Mouse (Mus musculus) ES-CJ7 (cell line): ENCODE data around the gene Adora2a.

Source experiments
- DNase-seq: peaks from one replicate; pipeline ENCODE4 v3.0.0; 2011; ENCODE audit warnings: low read depth, low spot score

Gene Adora2a

GRCm38 (mm10) chr10:75312361-75312760, 4.3 kb upstream of the Adora2a start:
- no peak for DNase-seq

DNA sequence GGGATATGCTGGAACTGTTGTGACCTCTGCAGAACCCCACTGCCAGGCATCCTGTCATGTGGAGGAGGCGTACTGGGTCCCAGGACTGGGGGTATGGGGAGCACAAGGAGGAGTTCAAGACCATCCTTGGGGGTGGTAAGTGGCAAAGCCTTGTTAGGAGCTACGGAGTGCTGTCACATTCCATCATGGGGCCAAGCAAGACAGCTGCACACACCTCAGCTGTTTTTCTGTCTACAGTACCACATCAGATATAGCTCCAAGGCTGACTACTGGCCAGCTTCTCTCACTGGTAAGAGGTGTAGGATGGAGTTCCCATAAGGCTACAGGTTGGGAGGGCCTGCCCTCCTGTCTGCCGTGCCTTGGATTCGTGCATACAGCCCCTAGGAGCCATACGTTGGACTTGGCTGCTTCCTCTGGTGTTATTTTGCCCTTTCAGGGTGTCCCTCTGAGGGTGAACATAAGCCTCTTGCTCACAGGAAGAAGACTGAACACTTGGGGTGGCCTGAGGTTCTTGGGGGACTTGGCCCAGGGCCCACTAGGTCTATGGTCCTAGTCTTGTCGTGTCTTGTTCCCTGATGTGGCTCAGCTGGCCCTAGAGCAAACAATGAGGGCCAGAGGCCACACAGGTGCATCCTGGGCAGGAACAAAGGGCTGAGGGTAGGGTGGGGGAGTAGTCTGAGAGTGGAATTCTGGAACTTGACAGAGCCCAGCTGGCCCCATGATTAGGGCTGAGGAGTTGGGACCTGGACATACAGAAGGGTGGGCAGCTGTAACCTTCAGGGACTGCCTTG, 2.3 kb upstream of the Adora2a start:
- no peak for DNase-seq

- no peak for DNase-seq
Observed at GRCm38 (mm10) chr10:75315756-75316155, 921 bp upstream of the Adora2a start.

GRCm38 (mm10) chr10:75316472-75316871, 205 bp upstream of the Adora2a start:
- DNase-seq = peak; percentile 37

DNA sequence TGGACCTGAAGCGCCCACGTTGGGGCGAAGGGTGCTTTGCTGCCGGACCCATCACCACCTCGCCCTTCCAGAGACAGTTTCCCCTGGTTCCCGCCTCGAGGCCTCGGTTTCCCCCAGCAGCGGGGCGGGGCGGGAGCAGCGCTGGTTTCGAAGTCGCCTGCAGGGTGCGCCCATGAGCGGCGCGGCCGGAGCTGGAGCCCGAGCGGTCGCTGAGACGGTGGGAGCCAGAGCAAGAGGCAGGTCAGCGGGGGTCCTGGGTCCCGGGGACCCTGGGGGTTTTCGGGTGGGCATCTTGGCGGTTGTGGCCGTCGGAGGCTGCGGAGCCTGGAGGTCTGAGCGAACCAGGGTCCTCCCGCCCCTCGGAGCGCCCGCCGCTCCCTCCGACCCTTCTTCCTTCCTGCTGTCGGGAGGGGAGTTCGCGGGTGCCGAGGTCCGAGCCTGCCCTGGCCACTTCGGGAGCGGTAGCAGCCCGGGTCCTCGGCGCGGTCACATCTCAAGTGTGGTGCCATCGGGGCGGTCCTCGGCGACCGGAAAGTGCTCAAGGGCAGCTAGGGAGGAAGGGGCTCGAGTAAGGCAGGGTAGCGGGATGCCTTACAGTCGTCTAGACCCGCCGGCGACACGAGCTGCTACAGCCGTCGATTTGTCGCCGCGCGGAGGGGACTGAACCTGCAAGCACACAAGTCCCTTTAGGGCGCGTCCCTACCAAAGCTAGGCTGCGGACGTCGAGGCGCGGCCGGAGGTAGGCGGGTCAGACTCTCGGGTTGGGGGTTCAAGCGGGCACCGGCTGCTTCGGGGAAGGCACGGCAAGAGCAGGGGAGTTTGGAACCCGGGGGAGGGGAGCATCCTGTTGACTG, 458 bp downstream of the Adora2a start:
- DNase-seq = peak; percentile 53

- DNase-seq = no peak
Observed at GRCm38 (mm10) chr10:75318206-75318605, 1.5 kb downstream of the Adora2a start.

DNA sequence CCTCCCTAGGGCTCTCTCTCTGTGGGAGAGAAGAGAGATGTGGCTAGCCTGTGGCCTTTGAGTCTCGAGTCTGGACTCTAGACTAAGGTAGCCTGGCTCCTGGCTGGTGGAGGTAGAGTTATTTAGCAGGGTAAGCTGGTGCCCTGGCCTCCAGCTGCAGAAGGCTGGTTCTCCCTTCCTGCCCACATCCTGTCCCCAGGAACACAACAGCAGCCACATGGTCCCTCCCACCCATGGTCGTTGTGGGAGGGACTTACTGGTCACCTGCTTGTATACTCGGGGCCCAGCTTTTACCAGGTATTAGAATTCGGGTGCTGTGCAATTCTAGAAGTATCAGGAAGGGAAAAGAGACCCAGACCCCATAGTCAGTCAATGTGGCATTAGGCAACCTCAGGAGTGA, 3.6 kb downstream of the Adora2a start:
- no peak for DNase-seq

DNA sequence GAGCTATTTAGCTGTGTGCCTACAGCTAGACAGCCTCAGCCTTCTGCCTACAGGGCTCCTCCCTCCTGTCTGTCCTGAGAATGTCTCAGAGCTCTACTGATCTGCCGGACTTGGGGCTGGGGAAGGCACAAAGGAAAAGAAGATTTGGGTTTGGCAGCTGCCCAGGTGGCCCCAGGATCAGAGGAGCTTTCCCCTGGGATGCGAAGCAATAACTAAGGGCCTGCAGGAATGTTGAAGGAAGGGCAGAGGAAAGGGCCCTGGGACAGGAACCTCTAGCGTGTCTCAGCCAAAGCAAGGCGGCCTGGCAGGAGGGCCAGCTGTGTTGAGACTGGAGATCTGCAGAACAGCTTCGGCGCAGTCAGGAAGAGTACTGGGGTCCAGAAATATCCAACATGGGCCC, 6.3 kb downstream of the Adora2a start:
- DNase-seq = no peak

DNA sequence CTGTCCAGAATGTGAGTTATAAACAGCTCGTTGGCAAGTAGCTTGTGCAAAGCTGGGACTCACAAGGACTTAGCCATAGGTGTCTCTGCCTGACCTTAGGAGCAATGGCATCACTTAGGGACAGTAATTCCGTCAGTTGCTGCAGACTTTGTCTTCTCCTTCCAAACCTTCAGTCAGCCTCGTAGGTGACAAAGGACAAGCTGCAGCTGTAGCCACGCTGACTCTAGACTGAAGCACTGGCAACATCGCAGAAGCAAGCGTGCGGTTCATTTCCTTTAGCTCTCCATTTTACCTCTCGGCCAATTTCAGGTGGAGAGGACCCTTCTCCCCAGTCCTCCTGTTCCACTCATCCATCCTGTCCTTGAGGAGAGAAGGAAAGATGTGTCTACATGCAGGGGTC, 7.3 kb downstream of the Adora2a start:
- DNase-seq = no peak

DNA sequence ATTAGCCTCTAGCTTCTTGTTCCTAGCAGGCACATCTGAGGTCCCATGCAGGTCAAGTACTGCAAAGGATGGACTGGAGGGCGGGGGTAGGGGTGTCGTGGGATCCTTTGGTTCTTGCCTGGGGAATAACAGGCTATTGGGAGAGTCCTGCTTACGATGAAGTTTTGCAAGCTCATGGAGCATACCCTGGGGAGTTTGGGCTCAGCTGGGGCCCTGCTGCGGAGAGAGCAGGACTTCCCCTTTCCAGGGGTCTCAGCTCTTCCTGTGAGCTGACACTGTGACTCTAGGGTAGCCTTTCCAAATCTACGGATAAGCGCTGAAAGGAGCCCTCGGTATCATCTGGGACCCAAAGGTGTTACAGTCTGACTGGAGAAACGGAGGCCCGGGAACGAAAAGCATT, 7.7 kb downstream of the Adora2a start:
- no peak for DNase-seq

DNA sequence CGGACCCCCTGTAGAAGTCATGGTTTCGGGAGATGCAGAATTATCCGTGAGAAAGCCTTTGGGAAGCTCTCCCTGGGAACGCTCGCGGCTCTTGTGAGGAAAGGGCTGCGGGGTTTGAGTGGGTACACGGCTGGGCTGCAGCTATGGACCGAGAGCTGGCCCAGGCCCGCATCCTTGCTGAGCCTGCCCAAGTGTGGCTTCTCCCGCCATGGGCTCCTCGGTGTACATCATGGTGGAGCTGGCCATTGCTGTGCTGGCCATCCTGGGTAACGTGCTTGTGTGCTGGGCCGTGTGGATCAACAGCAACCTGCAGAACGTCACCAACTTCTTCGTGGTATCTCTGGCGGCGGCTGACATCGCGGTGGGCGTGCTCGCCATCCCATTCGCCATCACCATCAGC, 9.1 kb downstream of the Adora2a start:
- no peak for DNase-seq

- DNase-seq = no peak
Observed at GRCm38 (mm10) chr10:75326553-75326952, 9.9 kb downstream of the Adora2a start.

DNA sequence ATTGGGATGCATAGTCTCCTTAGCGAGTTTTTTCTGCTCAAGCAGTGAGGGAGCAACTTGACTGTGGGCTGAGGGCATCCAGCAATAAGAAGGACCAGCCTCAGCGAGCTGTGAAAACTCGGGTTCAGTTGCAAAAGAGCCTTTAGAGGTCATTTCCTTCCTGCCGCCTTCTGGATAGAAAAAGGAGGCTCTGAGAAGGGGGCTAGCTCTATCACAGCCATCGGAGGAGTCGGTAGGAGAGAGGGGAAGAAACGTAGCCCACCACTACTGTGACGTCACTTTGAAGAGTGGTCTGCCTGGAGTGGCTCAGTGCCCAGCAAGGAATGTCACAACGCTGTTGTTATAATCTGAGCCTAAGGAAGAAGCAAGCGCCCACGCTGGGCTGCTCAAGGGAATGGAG, 10.4 kb downstream of the Adora2a start:
- no peak for DNase-seq

DNA sequence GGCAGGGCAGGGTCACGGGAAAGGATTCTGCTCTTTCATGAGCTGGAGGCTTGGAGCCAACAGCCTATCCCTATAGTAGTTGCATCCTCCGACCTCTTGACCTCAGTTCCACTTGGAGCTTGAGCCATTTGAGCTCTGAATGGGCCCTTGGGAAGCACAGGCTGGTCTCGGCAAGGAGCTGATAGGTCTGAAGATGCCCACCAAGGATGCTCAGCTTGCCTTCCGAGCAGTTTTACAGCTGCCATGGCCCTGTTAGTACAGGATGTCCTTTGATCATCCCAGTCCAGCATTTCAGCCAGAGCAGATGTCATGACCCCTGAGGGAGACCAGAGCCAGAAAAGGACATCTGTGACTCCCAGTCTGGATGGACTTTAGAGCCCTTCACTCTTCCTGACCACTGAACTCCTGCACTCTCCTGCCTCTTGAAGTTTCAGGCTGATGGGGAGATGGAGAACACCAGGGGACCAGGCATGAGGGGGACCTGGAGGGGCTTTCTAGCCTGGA, 11.6 kb downstream of the Adora2a start:
- no peak for DNase-seq

- no peak for DNase-seq
Observed at GRCm38 (mm10) chr10:75332268-75332667, 15.6 kb downstream of the Adora2a start.

- DNase-seq = no peak
Observed at GRCm38 (mm10) chr10:75333176-75333776, 16.6 kb downstream of the Adora2a start.

DNA sequence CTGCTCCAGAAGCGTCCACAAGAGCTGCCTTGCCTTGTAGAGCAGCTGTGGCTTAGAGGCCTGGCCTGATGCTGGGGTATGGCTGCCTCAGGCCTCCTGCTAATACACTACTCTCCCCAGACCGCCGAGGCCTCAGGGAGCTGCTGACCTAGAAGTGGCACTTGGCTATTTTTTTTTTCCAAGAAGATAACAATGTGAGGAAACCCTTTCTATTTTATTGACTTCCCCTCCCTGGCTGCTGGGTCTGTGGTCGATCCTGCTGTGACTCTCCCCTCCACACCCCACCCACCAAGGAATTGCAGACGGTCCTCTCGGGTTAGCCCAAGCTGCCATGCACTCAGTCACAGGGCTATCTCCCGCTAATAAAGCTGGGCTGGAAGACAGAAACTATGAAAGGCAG, 17.5 kb downstream of the Adora2a start:
- DNase-seq = no peak

DNA sequence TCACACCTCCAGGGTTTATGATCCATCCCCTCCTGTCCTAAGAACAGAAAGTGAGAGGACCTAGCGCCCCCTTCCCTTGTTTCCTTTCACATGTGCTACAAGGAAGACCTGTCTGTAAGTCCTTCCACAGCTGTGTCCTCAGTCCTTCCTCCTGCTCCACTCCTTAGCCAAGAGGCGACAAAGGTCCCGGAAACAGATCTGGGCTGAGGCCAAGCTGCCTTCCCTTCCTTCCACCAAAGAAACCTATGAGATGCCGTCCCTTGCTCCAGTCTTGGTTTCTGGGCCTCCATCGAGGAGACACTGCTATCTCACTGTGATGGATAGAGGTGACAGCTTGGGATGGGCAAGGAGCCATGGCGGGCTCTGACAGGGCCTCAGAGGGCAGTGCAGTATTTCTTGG, 18.4 kb downstream of the Adora2a start:
- no peak for DNase-seq

GRCm38 (mm10) chr10:75337231-75337630, 20.6 kb downstream of the Adora2a start:
- no peak for DNase-seq

DNA sequence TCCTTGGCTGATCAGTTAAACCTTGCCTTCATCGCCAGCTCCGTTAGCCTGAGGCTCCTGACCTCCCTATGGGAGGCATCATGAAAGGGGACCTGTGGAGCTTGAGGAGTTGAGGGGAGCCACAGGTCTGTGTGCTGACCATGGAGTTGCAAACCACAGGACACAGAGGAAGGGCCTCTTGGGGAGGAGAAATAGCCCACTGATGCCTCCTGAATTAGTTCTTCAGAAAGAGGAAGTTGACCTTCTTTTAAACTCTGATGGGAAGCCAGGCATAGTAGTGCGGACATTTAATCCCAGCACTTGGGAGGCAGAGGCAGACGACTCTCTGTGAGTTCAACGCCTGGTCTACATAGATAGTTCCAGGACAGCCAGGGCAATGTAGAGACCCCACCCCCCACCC, 22.2 kb downstream of the Adora2a start:
- no peak for DNase-seq

DNA sequence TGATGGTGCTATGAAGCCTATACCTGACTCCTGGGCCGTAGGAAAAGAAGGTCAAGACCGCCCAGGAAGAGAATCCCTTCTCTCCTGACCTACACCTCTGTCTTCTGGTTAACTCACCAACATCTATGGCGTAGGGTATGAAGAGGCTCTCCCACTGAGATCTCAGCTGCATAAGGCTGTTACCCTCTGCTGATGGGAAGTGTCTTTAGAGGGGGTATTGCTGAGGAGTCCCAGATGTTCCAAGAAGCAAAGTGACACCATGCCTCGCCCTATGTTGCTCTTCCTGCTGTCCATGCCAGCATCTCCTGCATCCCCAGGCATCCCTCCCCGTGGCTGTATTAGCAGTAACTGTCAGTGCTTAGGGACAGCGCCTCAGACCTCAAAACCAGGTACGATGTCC, 22.7 kb downstream of the Adora2a start:
- no peak for DNase-seq

- peak; percentile 45 for DNase-seq
Observed at GRCm38 (mm10) chr10:75341936-75342335, 25.3 kb downstream of the Adora2a start.
